Mouse (Mus musculus): ENCODE measurements around the gene Gm10778.
"Not testable (repeated sequence)": the region's sequence is repeated elsewhere in the genome, so short reads cannot be mapped to it uniquely, and the experiment has no call there.

The Gm10778 gene

GRCm38 (mm10) chr10:81648803-81649775 lies at the start of gene Gm10778:
Gene Gm10778, plus strand, starts transcription at chr10:81649059.
- in situ Hi-C loops (cut with MboI; ENCODE audit: low pct_unique_long_range_greater_than_20kb in 1 of 2, low sequenced_read_pairs in 2 of 2, unreplicated experiment in 1 of 2): not testable (repeated sequence)

GRCm38 (mm10) chr10:81599630-81600029 lies 49.2 kb upstream of the Gm10778 start:
- in situ Hi-C loops (cut with MboI; ENCODE audit: low pct_unique_long_range_greater_than_20kb in 1 of 2, low sequenced_read_pairs in 2 of 2, unreplicated experiment in 1 of 2): loop anchor here (5.0 to 10.0 kb wide), 2 partner anchors 37 to 45 kb away; partner anchors contain the start of gene Aes (in 1 of the 2)

GRCm38 (mm10) chr10:81600096-81600495 lies 48.8 kb upstream of the Gm10778 start:
- in situ Hi-C loops (cut with MboI; ENCODE audit: low pct_unique_long_range_greater_than_20kb in 1 of 2, low sequenced_read_pairs in 2 of 2, unreplicated experiment in 1 of 2): loop anchor here (5.0 to 10.0 kb wide), 2 partner anchors 38 to 45 kb away; partner anchors contain the start of gene Aes (in 1 of the 2)

DNA sequence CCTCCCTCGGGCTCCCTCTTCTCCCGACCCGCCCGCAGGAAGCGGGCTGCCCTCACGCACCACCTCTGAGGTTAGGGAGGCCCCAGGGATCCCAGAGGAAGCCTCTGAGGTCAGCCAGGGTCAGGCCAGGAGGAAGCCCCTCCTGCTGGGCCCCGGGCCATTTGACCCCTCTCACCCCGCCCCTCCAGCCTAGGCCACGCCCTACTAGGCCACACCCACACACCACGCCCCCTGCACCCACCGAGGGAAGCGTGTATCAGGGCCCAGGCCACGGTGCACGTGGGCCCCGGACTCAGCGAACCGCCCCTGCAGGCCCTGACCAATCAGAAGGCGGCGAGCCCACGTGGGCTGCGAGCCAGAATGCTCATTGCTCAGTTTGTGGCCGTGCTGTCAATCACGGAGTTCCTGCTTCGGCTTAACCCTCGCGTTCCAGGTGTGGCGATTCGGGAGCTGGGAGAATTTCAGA lies 48.1 kb upstream of the Gm10778 start, which contains the start of gene Tle6:
Gene Tle6 (minus strand): TSS at position 336 of the 466 bp plus-strand sequence.
- in situ Hi-C loops (cut with MboI; ENCODE audit: low pct_unique_long_range_greater_than_20kb in 1 of 2, low sequenced_read_pairs in 2 of 2, unreplicated experiment in 1 of 2): loop anchor here (5.0 to 10.0 kb wide), 2 partner anchors 38 to 46 kb away; partner anchors contain the start of gene Aes (in 1 of the 2)

GRCm38 (mm10) chr10:81601396-81601905 lies 47.4 kb upstream of the Gm10778 start:
- in situ Hi-C loops (cut with MboI; ENCODE audit: low pct_unique_long_range_greater_than_20kb in 1 of 2, low sequenced_read_pairs in 2 of 2, unreplicated experiment in 1 of 2): loop anchor here (5.0 to 10.0 kb wide), 2 partner anchors 39 to 47 kb away; partner anchors contain the start of gene Aes (in 1 of the 2)

DNA sequence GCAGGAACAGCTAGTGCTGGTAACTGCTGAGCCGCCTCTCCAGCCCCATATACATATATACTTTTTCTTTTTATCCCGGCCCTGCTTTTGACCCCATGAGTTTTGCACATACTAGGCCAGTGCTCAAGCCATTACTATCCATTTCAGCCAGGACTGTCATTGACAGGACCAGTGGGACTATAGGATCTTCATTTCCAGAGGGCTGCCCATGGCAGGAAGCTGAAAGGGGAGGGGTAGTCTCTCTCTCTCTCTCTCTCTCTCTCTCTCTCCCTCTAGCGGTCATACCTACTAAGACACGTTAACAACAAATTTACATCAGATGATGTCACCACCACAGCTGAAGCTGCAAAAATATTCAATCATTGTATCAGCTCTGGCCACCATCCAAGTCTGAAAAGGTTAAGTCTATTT lies 46.1 kb upstream of the Gm10778 start:
- in situ Hi-C loops (cut with MboI; ENCODE audit: low pct_unique_long_range_greater_than_20kb in 1 of 2, low sequenced_read_pairs in 2 of 2, unreplicated experiment in 1 of 2): loop anchor here (5.0 to 10.0 kb wide), 2 partner anchors 40 to 48 kb away; partner anchors contain the start of gene Aes (in 1 of the 2)

DNA sequence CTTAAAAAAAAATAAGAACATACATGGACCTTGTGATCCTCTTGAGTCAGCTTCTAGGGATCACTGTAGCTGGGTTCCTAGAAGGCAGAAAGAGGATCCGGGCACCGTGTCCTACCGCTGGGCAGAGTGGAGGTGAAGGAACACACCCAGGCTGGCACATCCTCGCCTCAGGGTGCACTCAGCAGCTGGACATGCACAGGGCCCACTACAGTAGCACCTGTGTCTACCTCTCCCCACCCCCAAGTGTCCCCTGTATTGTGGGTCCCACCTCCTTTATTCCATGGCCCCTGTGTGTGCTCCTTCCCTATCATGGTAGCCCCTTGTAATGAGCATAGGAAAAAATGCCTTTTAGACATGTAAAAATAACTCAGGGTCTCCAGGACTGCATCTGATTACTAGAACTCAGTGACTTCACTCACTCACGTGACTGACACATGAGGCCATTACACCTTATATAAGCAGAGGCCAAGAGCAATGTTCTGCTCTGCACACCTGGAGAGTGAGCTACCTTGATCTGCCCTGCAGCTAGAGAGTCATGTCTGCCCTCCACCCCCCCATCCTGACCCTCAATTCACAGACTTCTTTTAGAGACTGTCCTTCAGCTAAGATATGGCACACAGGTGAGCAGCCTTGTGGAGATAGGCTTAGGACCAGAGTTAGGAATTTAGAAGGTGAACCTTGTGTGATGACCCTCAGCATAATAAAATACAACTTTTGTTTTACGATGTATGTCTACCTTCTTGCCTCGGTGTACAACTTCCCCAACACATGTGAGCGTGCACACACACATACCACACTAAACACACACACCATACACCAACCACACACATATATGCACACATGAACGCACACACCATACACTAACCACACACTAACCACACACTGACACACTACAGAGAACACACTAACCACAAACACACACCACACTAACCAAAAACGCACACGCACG lies 44.6 kb upstream of the Gm10778 start:
- in situ Hi-C loops (cut with MboI; ENCODE audit: low pct_unique_long_range_greater_than_20kb in 1 of 2, low sequenced_read_pairs in 2 of 2, unreplicated experiment in 1 of 2): loop anchor here (5.0 to 10.0 kb wide), 2 partner anchors 42 to 49 kb away; partner anchors contain the start of gene Aes (in 1 of the 2)

DNA sequence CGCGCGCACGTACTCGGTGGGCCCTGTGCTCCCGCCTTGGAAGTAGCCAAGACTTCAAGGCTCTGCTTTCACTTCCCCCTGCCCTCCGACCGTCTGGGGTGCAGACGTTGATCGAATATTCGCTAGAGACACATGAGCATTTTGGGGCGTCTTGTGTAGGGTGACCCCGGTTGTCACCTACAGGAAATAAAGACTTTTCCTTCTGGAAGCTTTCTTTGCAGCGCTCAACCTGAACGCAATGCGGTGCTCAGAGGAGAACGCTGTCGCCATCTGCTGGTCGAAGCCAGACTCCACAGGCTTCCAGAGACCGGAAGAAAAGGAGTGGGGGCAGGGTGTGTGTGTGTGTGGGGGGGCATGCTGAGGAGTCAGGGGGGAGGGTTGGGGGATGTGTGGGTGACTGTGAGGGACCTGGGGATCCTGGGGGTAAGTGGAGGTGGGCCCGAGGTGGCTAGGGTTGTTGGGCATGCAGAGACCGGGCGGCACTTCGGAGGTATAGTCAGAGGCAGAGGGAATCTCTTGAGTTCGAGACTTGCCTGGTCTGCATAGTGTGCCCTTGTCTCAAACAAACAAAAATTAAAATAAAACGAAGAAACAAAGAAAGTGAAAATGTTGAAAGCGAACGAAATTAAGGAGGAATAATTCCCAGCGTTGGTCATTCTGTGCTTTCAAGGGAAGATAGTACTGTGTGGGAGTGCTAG lies 43.7 kb upstream of the Gm10778 start:
- in situ Hi-C loops (cut with MboI; ENCODE audit: low pct_unique_long_range_greater_than_20kb in 1 of 2, low sequenced_read_pairs in 2 of 2, unreplicated experiment in 1 of 2): loop anchor here (5.0 to 10.0 kb wide), 2 partner anchors 43 to 50 kb away; partner anchors contain the start of gene Aes (in 1 of the 2)

- in situ Hi-C loops (cut with MboI; ENCODE audit: low pct_unique_long_range_greater_than_20kb in 1 of 2, low sequenced_read_pairs in 2 of 2, unreplicated experiment in 1 of 2): loop anchor here in 1 of 2 experiments (10.0 kb wide), 1 partner anchor 51 kb away; the partner anchor contains the start of gene Aes
Observed at GRCm38 (mm10) chr10:81605666-81605973, 43.2 kb upstream of the Gm10778 start.

- in situ Hi-C loops (cut with MboI; ENCODE audit: low pct_unique_long_range_greater_than_20kb in 1 of 2, low sequenced_read_pairs in 2 of 2, unreplicated experiment in 1 of 2): loop anchor here in 1 of 2 experiments (10.0 kb wide), 1 partner anchor 51 kb away; the partner anchor contains the start of gene Aes
Observed at GRCm38 (mm10) chr10:81605974-81606751, 42.7 kb upstream of the Gm10778 start, which contains the start of gene BC025920. Gene BC025920, plus strand, starts transcription at chr10:81606270.

DNA sequence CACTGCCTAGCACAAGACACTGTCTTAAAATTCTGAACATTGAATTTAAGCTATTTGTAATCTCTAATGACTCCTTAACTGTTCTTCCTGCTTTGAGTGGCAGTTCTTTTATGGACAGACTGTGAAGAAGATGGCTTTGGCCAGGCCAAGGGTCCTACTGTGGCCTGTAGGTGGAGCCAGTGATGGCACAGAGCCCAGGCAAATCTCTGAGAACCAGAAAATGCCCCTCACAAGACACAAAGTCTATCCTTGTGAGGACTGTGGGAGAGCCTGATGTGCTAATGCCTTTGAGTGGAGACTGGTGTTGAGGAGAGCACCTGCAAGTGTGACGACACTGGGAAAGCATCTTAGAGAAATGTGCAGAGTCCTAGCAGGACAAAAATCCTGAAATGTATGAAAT lies 40.6 kb upstream of the Gm10778 start:
- in situ Hi-C loops (cut with MboI; ENCODE audit: low pct_unique_long_range_greater_than_20kb in 1 of 2, low sequenced_read_pairs in 2 of 2, unreplicated experiment in 1 of 2): loop anchor here in 1 of 2 experiments (10.0 kb wide), 1 partner anchor 54 kb away; the partner anchor contains the start of gene Aes

DNA sequence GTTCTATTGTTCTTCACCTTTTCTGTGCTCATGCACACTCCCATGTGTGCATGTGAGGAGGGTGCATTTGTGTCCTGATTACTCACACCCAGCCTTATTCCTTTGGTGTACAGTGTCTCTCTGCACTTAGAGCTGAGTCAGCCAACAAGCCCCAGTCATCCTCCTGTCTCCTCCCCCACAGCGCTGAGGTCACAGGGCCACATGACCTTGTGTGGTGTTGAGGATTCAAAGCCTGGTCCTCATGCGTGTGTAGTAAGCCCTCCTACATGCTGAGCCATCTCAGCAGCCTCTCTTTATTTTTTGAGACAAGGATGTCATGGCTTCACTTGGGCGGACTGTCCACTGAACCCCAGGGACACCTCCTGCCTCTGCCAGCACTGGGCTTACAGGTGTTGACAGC lies 36.1 kb upstream of the Gm10778 start:
- in situ Hi-C loops (cut with MboI; ENCODE audit: low pct_unique_long_range_greater_than_20kb in 1 of 2, low sequenced_read_pairs in 2 of 2, unreplicated experiment in 1 of 2): no loop called here

DNA sequence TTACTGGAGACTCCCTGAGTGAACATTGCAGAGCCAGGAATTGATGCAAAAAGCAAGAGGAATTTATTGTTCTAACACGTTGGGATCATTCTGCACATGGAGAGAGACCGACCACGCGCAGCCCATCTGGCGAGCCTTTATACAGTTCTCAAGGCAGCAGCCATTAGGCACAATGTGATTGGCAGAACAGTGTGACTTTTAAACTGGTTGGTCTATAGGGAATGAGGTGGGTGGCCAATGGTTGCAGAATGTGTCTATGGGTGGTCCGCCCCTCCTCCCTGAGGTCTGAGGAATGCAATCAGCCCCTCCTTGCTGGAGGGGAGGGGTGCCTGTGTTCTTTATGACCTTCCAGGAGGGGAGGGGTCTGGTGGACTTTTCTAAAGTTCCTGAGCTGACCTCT lies 33.4 kb upstream of the Gm10778 start:
- in situ Hi-C loops (cut with MboI; ENCODE audit: low pct_unique_long_range_greater_than_20kb in 1 of 2, low sequenced_read_pairs in 2 of 2, unreplicated experiment in 1 of 2): no loop called here

- in situ Hi-C loops (cut with MboI; ENCODE audit: low pct_unique_long_range_greater_than_20kb in 1 of 2, low sequenced_read_pairs in 2 of 2, unreplicated experiment in 1 of 2): no loop called here
Observed at GRCm38 (mm10) chr10:81619976-81620375, 28.9 kb upstream of the Gm10778 start.

- in situ Hi-C loops (cut with MboI; ENCODE audit: low pct_unique_long_range_greater_than_20kb in 1 of 2, low sequenced_read_pairs in 2 of 2, unreplicated experiment in 1 of 2): no loop called here
Observed at GRCm38 (mm10) chr10:81620786-81621185, 28.1 kb upstream of the Gm10778 start.

DNA sequence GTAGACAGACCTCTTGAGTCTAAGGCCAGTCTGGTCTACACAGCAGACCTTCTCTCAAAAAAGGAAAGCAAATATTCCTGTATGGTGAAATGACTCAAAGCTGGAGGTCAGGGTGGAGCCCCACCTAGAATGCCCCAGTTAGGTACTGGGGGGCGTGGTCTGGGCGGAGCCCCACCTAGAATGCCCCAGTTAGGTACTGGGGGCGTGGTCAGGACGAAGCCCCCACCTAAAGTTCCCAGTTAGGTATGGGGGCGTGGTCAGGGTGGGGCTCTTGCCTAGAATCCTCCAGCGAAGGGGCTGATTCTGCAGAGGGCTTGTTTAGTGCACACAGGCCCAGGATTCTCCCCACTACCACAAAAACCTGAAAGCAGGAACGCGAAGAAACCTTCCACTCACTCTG lies 25.4 kb upstream of the Gm10778 start:
- in situ Hi-C loops (cut with MboI; ENCODE audit: low pct_unique_long_range_greater_than_20kb in 1 of 2, low sequenced_read_pairs in 2 of 2, unreplicated experiment in 1 of 2): no loop called here
